9 mouse cellular contexts compared by ENCODE assay signal in genomic region chr11:103721468-103722039, GRCm38 (mm10). TPM values are rescaled to one million over a fixed set of nuclear protein-coding genes. Genes with fewer than 3 reads are reported as not detected.
DNase-seq lines count a peak whose midpoint lies in the region; ATAC-seq lines count a peak whose summit lies in the region.
"Had no signal": no experiment of that assay in that cellular context is flagged by ENCODE, and none has a peak within 500 bp of the region (broad histone marks: within the 10 kb centered on the region; RNA-seq: fewer than 3 reads in every experiment).

No protein-coding gene starts in this region.

- DNase-seq in left cerebral cortex, postnatal 14 days (ENCODE audit: low spot score in 2 of 2) = peak; percentile 46 to 60
- DNase-seq in left cerebral cortex, adult 11 months (ENCODE audit: low spot score) = no peak
- DNase-seq in cerebellum, adult 11-12 months = peak; percentile 37
- peak; percentile 57 for DNase-seq in kidney, postnatal 10 days
- DNase-seq in urinary bladder, adult 18-20 months (ENCODE audit: low spot score in 2 of 2) = no peak
- no peak for DNase-seq in urinary bladder, postnatal 25 days (ENCODE audit: low spot score)

- intact Hi-C loops in left cerebral cortex, postnatal 14 days (cut with DNase I) = no loop called here

- peak overlapping the region; percentile 69 for H3K4me2 ChIP-seq in heart, embryonic 13.5 days
- peak overlapping the region; percentile 38 for H3K4me2 ChIP-seq in midbrain, embryonic 12.5 days (replicated peaks)

- H3K4me3 ChIP-seq in heart, embryonic 13.5 days = peak overlapping the region; percentile 42
- H3K4me3 ChIP-seq in midbrain, embryonic 12.5 days = no peak overlapping the region

- H3K9me3 ChIP-seq in heart, embryonic 13.5 days = 0 out of 2 replicates have a peak, but pooled peaks cover 4% of the 10 kb centered on the region
- no peaks in the 10 kb centered on the region for H3K9me3 ChIP-seq in midbrain, embryonic 12.5 days

- 28% methylated on average over 15 of the region's 15 CpGs for WGBS in heart, embryonic 13.5 days
- WGBS in midbrain, embryonic 12.5 days = 21% methylated on average over 15 of the region's 15 CpGs

- peaks cover 12% of the 10 kb centered on the region for H3K4me1 ChIP-seq in heart, embryonic 13.5 days
- peaks cover 20% of the 10 kb centered on the region for H3K4me1 ChIP-seq in midbrain, embryonic 12.5 days

- H3K9ac ChIP-seq in heart, embryonic 13.5 days = peak overlapping the region; percentile 68
- H3K9ac ChIP-seq in midbrain, embryonic 12.5 days (replicated peaks) = no peak overlapping the region; the same call in 1 of the 2 replicates

- no peaks in the 10 kb centered on the region for H3K36me3 ChIP-seq in heart, embryonic 13.5 days
- H3K36me3 ChIP-seq in midbrain, embryonic 12.5 days = no peaks in the 10 kb centered on the region

- H3K27ac ChIP-seq in heart, embryonic 13.5 days (replicated peaks) = no peak overlapping the region; the same call in 1 of the 2 replicates
- H3K27ac ChIP-seq in midbrain, embryonic 12.5 days (replicated peaks) = peak overlapping the region; percentile 64; the same call in 1 of the 2 replicates

- ATAC-seq in heart, embryonic 13.5 days (ENCODE audit: extremely low read depth, insufficient number of reproducible peaks, low FRiP score, low TSS enrichment) = no peak
- ATAC-seq in midbrain, embryonic 12.5 days (ENCODE audit: low FRiP score, low read depth) = 0 out of 2 replicates have a peak, but pooled peaks have one; percentile 19

- H3K27me3 ChIP-seq in heart, embryonic 13.5 days (replicated peaks) = peaks cover 7% of the 10 kb centered on the region; the same call in 1 of the 2 replicates
- H3K27me3 ChIP-seq in midbrain, embryonic 12.5 days = no peaks in the 10 kb centered on the region; the same call in 1 of the 2 replicates

RNA-seq across cellular contexts. Expression of gene Gosr2, which starts 23.9 kb away (rescaled TPM):
- 10 to 100 TPM; 70.9 to 77.0 TPM for total RNA-seq in left cerebral cortex, postnatal 14 days (2021)
- 58.3 and 64.7 TPM in 2 replicates for polyA plus RNA-seq in heart, embryonic 13.5 days (2015; fragmentation: Nextera tagmentation; extraction: Ambion mirVana)
- polyA plus RNA-seq in midbrain, embryonic 12.5 days (2016; fragmentation: Nextera tagmentation; extraction: Ambion mirVana) = 92.0 TPM in 2 replicates

RNA-seq across cellular contexts. Expression of gene Wnt9b, which starts 28.1 kb away (rescaled TPM):
- total RNA-seq in left cerebral cortex, postnatal 14 days (2021) = under 1 TPM in 1 of 2 experiments, not detected in 1; 0.06 TPM
- polyA plus RNA-seq in heart, embryonic 13.5 days (2015; fragmentation: Nextera tagmentation; extraction: Ambion mirVana) = 0.80 and 0.91 TPM in 2 replicates
- 0.72 and 0.84 TPM in 2 replicates for polyA plus RNA-seq in midbrain, embryonic 12.5 days (2016; fragmentation: Nextera tagmentation; extraction: Ambion mirVana)
- total RNA-seq: neutrophil, adult 5-6 weeks had no signal

RNA-seq across cellular contexts. Expression of gene Wnt3, which starts 52.4 kb away (rescaled TPM):
- total RNA-seq in left cerebral cortex, postnatal 14 days (2021) = under 1 TPM; 0.82 to 0.83 TPM
- not detected in 2 replicates for polyA plus RNA-seq in heart, embryonic 13.5 days (2015; fragmentation: Nextera tagmentation; extraction: Ambion mirVana)
- polyA plus RNA-seq in midbrain, embryonic 12.5 days (2016; fragmentation: Nextera tagmentation; extraction: Ambion mirVana) = 16.4 and 21.3 TPM in 2 replicates
- total RNA-seq: neutrophil, adult 5-6 weeks had no signal

Comparison
In these comparisons a context has a peak if more than half of its experiments do, and no peak if none do; other contexts are left out.
1. DNase-seq: peak in left cerebral cortex, postnatal 14 days (2 of 2), cerebellum, adult 11-12 months (single experiment) and kidney, postnatal 10 days (single experiment); none in left cerebral cortex, adult 11 months (single experiment), urinary bladder, adult 18-20 months (0 of 2) and urinary bladder, postnatal 25 days (single experiment).
2. RNA of gene Wnt3, which starts 52.4 kb away (polyA plus RNA-seq): 16.4 to 21.3 TPM in midbrain, embryonic 12.5 days; not detected in heart, embryonic 13.5 days; every median in the first group is over 10 times any median in the second.